Mouse (Mus musculus) adrenal gland (tissue): Measurements from ENCODE around the gene Vmn1r29.
"Not testable (repeated sequence)": the region's sequence is repeated elsewhere in the genome, so short reads cannot be mapped to it uniquely, and the experiment has no call there.

Experiments
- intact Hi-C: fragments of 180-260 bp; cut with DNase I; formaldehyde crosslinking; loops from one replicate; pipeline ENCODE4 v1.15.1; 2025
- long read RNA-seq, 2 experiments: library from polyadenylated mRNA; unstranded; transcript quantifications; one replicate each; pipeline ENCODE4 v2.0.0; 2020; ENCODE audit warnings: borderline replicate concordance in 1 of 2; ENCODE audit not compliant: insufficient replicate concordance in 1 of 2

Gene Vmn1r29
- long read RNA-seq, experiment 1 = 0 reads
- long read RNA-seq, experiment 2 = 0 reads

GRCm38 (mm10) chr6:58301249-58301648, at the start of gene Vmn1r29:
Gene Vmn1r29, plus strand, starts transcription at chr6:58301549.
- intact Hi-C loops = no loop called here

- intact Hi-C loops = no loop called here
Observed at GRCm38 (mm10) chr6:58261737-58262136, 39.6 kb upstream of the Vmn1r29 start, which contains the start of gene Vmn1r28. Gene Vmn1r28, plus strand, starts transcription at chr6:58262037.

- intact Hi-C loops = not testable (repeated sequence)
Observed at GRCm38 (mm10) chr6:58279661-58280060, 21.7 kb upstream of the Vmn1r29 start.

- intact Hi-C loops = no loop called here
Observed at GRCm38 (mm10) chr6:58292201-58292600, 9.1 kb upstream of the Vmn1r29 start.

- intact Hi-C loops = not testable (repeated sequence)
Observed at GRCm38 (mm10) chr6:58298511-58298910, 2.8 kb upstream of the Vmn1r29 start.

GRCm38 (mm10) chr6:58330686-58331085, 29.3 kb downstream of the Vmn1r29 start:
- intact Hi-C loops = not testable (repeated sequence)
